Mouse (Mus musculus): ENCODE measurements at regions not wholly inside any gene's neighbourhood (a gene's known extent, or its start where the extent isn't known, plus 50 kb on each side); places are given as distances from the start of the nearest gene placed in this dataset.

GRCm38 (mm10) chr5:62997464-62997863 lies 183.8 kb downstream of the Dthd1 start:
- DNase-seq, result no peak

GRCm38 (mm10) chr5:63034446-63034845 lies 220.8 kb downstream of the Dthd1 start:
- intact Hi-C loops (cut with DNase I), result no loop called here
- no peak for DNase-seq

More at GRCm38 (mm10) chr5:62997464-62997863, 183.8 kb downstream of the Dthd1 start:
- intact Hi-C loops (cut with DNase I), result no loop called here

GRCm38 (mm10) chr5:63045751-63046150 lies 232.1 kb downstream of the Dthd1 start:
- intact Hi-C loops (cut with DNase I), result no loop called here

GRCm38 (mm10) chr5:63063301-63063700 lies 249.7 kb downstream of the Dthd1 start:
- intact Hi-C loops (cut with DNase I), result no loop called here
- DNase-seq, result no peak

More at GRCm38 (mm10) chr5:63045751-63046150, 232.1 kb downstream of the Dthd1 start:
- no peak for DNase-seq

- DNase-seq, result no peak
- intact Hi-C loops (cut with DNase I), result no loop called here
Measured at GRCm38 (mm10) chr5:63066872-63067271, 253.2 kb downstream of the Dthd1 start.

GRCm38 (mm10) chr5:63098129-63098528 lies 284.5 kb downstream of the Dthd1 start:
- intact Hi-C loops (cut with DNase I), result no loop called here
- DNase-seq, result no peak

- intact Hi-C loops (cut with DNase I), result no loop called here
- no peak for DNase-seq
Measured at GRCm38 (mm10) chr5:63132552-63132951, 318.9 kb downstream of the Dthd1 start.

GRCm38 (mm10) chr5:63137957-63138356 lies 324.3 kb downstream of the Dthd1 start:
- DNase-seq, result no peak
- intact Hi-C loops (cut with DNase I), result no loop called here

GRCm38 (mm10) chr5:63169687-63170086 lies 356.1 kb downstream of the Dthd1 start:
- intact Hi-C loops (cut with DNase I), result no loop called here
- no peak for DNase-seq

GRCm38 (mm10) chr5:63170493-63170892 lies 356.9 kb downstream of the Dthd1 start:
- no peak for DNase-seq
- intact Hi-C loops (cut with DNase I), result no loop called here

- no peak for DNase-seq
- intact Hi-C loops (cut with DNase I), result no loop called here
Measured at GRCm38 (mm10) chr5:63213381-63213780, 399.8 kb downstream of the Dthd1 start.

- intact Hi-C loops (cut with DNase I), result no loop called here
Measured at GRCm38 (mm10) chr5:63219467-63219866, 405.8 kb downstream of the Dthd1 start.

GRCm38 (mm10) chr5:63262568-63262967 lies 386.3 kb upstream of the Nwd2 start:
- peak; percentile 6 for DNase-seq
- intact Hi-C loops (cut with DNase I), result no loop called here

More at GRCm38 (mm10) chr5:63219467-63219866, 405.8 kb downstream of the Dthd1 start:
- DNase-seq, result no peak

Data from left cerebral cortex, postnatal 4 days (tissue).